Mouse (Mus musculus): ENCODE measurements around the gene Cflar.
"Not testable (repeated sequence)": the region's sequence is repeated elsewhere in the genome, so short reads cannot be mapped to it uniquely, and the experiment has no call there.

The Cflar gene

GRCm38 (mm10) chr1:58727747-58728589, 16.7 kb downstream of the Cflar start:
- DNase-seq (ENCODE audit: low read depth, low spot score): no peak

GRCm38 (mm10) chr1:58728590-58728868, 17.2 kb downstream of the Cflar start:
- no peak for DNase-seq (ENCODE audit: low read depth, low spot score)

- no peak for DNase-seq (ENCODE audit: low read depth, low spot score)
Measured at GRCm38 (mm10) chr1:58733636-58734035, 22.3 kb downstream of the Cflar start.

- DNase-seq (ENCODE audit: low read depth, low spot score): peak; percentile 69
Measured at GRCm38 (mm10) chr1:58734043-58734920, 23.0 kb downstream of the Cflar start.

GRCm38 (mm10) chr1:58735962-58736361, 24.7 kb downstream of the Cflar start:
- peak; percentile 38 for DNase-seq (ENCODE audit: low read depth, low spot score)

GRCm38 (mm10) chr1:58736968-58737367, 25.7 kb downstream of the Cflar start:
- no peak for DNase-seq (ENCODE audit: low read depth, low spot score)

GRCm38 (mm10) chr1:58739529-58739928, 28.2 kb downstream of the Cflar start:
- DNase-seq (ENCODE audit: low read depth, low spot score): peak; percentile 26

GRCm38 (mm10) chr1:58742571-58743021, 31.3 kb downstream of the Cflar start:
- DNase-seq (ENCODE audit: low read depth, low spot score): peak; percentile 47

- DNase-seq (ENCODE audit: low read depth, low spot score): peak; percentile 47
Measured at GRCm38 (mm10) chr1:58743252-58743651, 31.9 kb downstream of the Cflar start.

- DNase-seq (ENCODE audit: low read depth, low spot score): no peak
Measured at GRCm38 (mm10) chr1:58744645-58745044, 33.3 kb downstream of the Cflar start.

GRCm38 (mm10) chr1:58746880-58747279, 35.6 kb downstream of the Cflar start:
- DNase-seq (ENCODE audit: low read depth, low spot score): peak; percentile 52

GRCm38 (mm10) chr1:58759451-58759850, 48.1 kb downstream of the Cflar start:
- DNase-seq (ENCODE audit: low read depth, low spot score): no peak

GRCm38 (mm10) chr1:58760581-58760980, 49.3 kb downstream of the Cflar start:
- DNase-seq (ENCODE audit: low read depth, low spot score): no peak

GRCm38 (mm10) chr1:58761391-58762275, 50.3 kb downstream of the Cflar start:
- DNase-seq (ENCODE audit: low read depth, low spot score): peak; percentile 45

GRCm38 (mm10) chr1:58762576-58762975, 51.3 kb downstream of the Cflar start:
- DNase-seq (ENCODE audit: low read depth, low spot score): no peak

GRCm38 (mm10) chr1:58766446-58766845, 55.1 kb downstream of the Cflar start:
- not testable (repeated sequence) for DNase-seq (ENCODE audit: low read depth, low spot score)

GRCm38 (mm10) chr1:58769136-58769535, 57.8 kb downstream of the Cflar start:
- DNase-seq (ENCODE audit: low read depth, low spot score): no peak

GRCm38 (mm10) chr1:58769701-58770100, 58.4 kb downstream of the Cflar start:
- DNase-seq (ENCODE audit: low read depth, low spot score): no peak

- peak; percentile 66 for DNase-seq (ENCODE audit: low read depth, low spot score)
Measured at GRCm38 (mm10) chr1:58770111-58770720, 58.9 kb downstream of the Cflar start.

GRCm38 (mm10) chr1:58772084-58772483, 60.8 kb downstream of the Cflar start:
- no peak for DNase-seq (ENCODE audit: low read depth, low spot score)

- no peak for DNase-seq (ENCODE audit: low read depth, low spot score)
Measured at GRCm38 (mm10) chr1:58773280-58773679, 62.0 kb downstream of the Cflar start.

Measured in CD4-positive helper T cell, adult 2 months (primary cell).